Mouse (Mus musculus): ENCODE data around the gene Egln1. TPM values are rescaled to one million over a fixed set of nuclear protein-coding genes. Genes with fewer than 3 reads are reported as not detected.
A peak's percentile ranks its signal among the peaks of the same experiment; 100 is the strongest.

Egln1 gene
- total and polyA plus RNA-seq, 3 experiments = 47.1 to 55.0 TPM; not detected in 1

DNA sequence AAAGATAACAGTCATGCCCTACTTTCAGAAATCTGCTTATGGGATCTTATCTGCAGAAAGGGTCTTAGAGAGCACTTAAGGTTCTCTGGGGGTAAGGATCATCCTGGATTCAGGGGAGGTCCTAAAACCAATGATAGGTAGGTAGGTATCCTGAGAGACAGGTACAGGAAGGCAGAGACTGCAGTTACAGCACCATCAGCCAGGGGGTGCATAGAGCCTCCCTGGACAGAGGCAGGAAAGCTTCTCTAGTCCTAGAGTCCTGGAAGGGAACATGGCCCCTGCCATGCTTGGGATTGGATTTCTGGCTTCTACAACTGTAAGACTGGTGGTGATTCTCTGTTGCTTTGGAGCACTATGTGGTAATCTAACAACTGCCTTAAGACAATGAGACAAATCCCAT is 89.7 kb downstream of the Egln1 start:
- Histone ChIP-seq H3K4me3 (ENCODE audit: control insufficient read depth in 1 of 2, insufficient read depth in 1 of 2, low read depth in 2 of 2, low read length in 2 of 2) (no peak overlapping the region), H3K9me3 (replicated peaks; ENCODE audit: insufficient read depth, low read length) (no peaks in the 10 kb centered on the region), H3K9ac (ENCODE audit: control insufficient read depth, low read depth, low read length, poor library complexity, severe bottlenecking) (no peak overlapping the region), H3K36me3 (ENCODE audit: control insufficient read depth in 1 of 2, insufficient read depth in 2 of 2, low read length in 2 of 2) (peaks cover 17 to 19% of the 10 kb centered on the region in 2 experiments), H3K79me2 (ENCODE audit: control insufficient read depth, insufficient read depth, low read length, poor library complexity) (peaks cover 63% of the 10 kb centered on the region), H3K4me1 (ENCODE audit: control insufficient read depth in 1 of 2, insufficient read depth in 2 of 2, low read length in 2 of 2) (peaks cover 2 to 9% of the 10 kb centered on the region in 2 experiments; a peak in 3 of 4 replicates), H3K27me3 (ENCODE audit: control insufficient read depth in 1 of 2, insufficient read depth in 2 of 2, low read length in 2 of 2) (no peaks in the 10 kb centered on the region), H3K27ac (ENCODE audit: control insufficient read depth, low read depth, low read length) (no peak overlapping the region)
- TF ChIP-seq SMC3 (IDR thresholded peaks at IDR 0.05; ENCODE audit: low read depth, low read length) (peak; percentile 65), CTCF (IDR thresholded peaks at IDR 0.05 in 2 of 3, conservative IDR thresholded peaks at IDR 0.05 in 1 of 3; ENCODE audit: control insufficient read depth in 1 of 3, insufficient read depth in 1 of 3, low read depth in 2 of 3, low read length in 3 of 3, poor library complexity in 1 of 3, severe bottlenecking in 1 of 3) (peak; percentile 56 to 70 (median 62)), RAD21 (IDR thresholded peaks at IDR 0.05; ENCODE audit: low read depth, low read length) (peak; percentile 38), USF2 (IDR thresholded peaks at IDR 0.05; ENCODE audit: borderline replicate concordance in 1 of 2, insufficient read depth in 1 of 2, low read depth in 1 of 2, low read length in 2 of 2) (no peak)
- peak; percentile 57 for DNase-seq (ENCODE audit: low read depth, low spot score)

Other genes with a start within 250 kb of the Egln1 start
- 30.7 and 39.1 TPM in 2 replicates for gene Ttc13, start 227.3 kb downstream of the Egln1 start, total RNA-seq (2012; rRNA removed)
- gene Ttc13, start 227.3 kb downstream of the Egln1 start, polyA plus RNA-seq (2012; ENCODE audit: insufficient read depth in 1 of 2, insufficient read length in 2 of 2, low read depth in 1 of 2, low replicate concordance in 2 of 2, missing spikeins in 1 of 2) = 10 to 100 TPM in 1 of 2 experiments, not detected in 1; 34.0 TPM
- 11.3 and 11.9 TPM in 2 replicates for gene Arv1, start 227.2 kb downstream of the Egln1 start, total RNA-seq (2012; rRNA removed)
- gene Arv1, start 227.2 kb downstream of the Egln1 start, polyA plus RNA-seq (2012; ENCODE audit: insufficient read depth in 1 of 2, insufficient read length in 2 of 2, low read depth in 1 of 2, low replicate concordance in 2 of 2, missing spikeins in 1 of 2) = 10 to 100 TPM in 1 of 2 experiments, not detected in 1; 24.1 TPM
- 0.31 and 0.33 TPM in 2 replicates for gene Fam89a, start 197.5 kb downstream of the Egln1 start, total RNA-seq (2012; rRNA removed)
- 1 to 10 TPM in 1 of 2 experiments, not detected in 1; 1.8 TPM for gene Fam89a, start 197.5 kb downstream of the Egln1 start, polyA plus RNA-seq (2012; ENCODE audit: insufficient read depth in 1 of 2, insufficient read length in 2 of 2, low read depth in 1 of 2, low replicate concordance in 2 of 2, missing spikeins in 1 of 2)
- gene Trim67, start 156.2 kb downstream of the Egln1 start, total RNA-seq (2012; rRNA removed) = not detected in 2 replicates
- under 1 TPM in 1 of 2 experiments, not detected in 1; 0.06 TPM for gene Trim67, start 156.2 kb downstream of the Egln1 start, polyA plus RNA-seq (2012; ENCODE audit: insufficient read depth in 1 of 2, insufficient read length in 2 of 2, low read depth in 1 of 2, low replicate concordance in 2 of 2, missing spikeins in 1 of 2)
- 74.3 and 86.8 TPM in 2 replicates for gene Gnpat, start 86.3 kb downstream of the Egln1 start, total RNA-seq (2012; rRNA removed)
- gene Gnpat, start 86.3 kb downstream of the Egln1 start, polyA plus RNA-seq (2012; ENCODE audit: insufficient read depth in 1 of 2, insufficient read length in 2 of 2, low read depth in 1 of 2, low replicate concordance in 2 of 2, missing spikeins in 1 of 2) = 100 to 1,000 TPM; 117 to 637 TPM
- gene 2810004N23Rik, start 86.2 kb downstream of the Egln1 start, total RNA-seq (2012; rRNA removed) = 57.5 and 64.0 TPM in 2 replicates
- gene 2810004N23Rik, start 86.2 kb downstream of the Egln1 start, polyA plus RNA-seq (2012; ENCODE audit: insufficient read depth in 1 of 2, insufficient read length in 2 of 2, low read depth in 1 of 2, low replicate concordance in 2 of 2, missing spikeins in 1 of 2) = 10 to 100 TPM; 54.8 to 68.9 TPM
- 14.4 and 16.9 TPM in 2 replicates for gene Exoc8, start 51.6 kb downstream of the Egln1 start, total RNA-seq (2012; rRNA removed)
- 1 to 10 TPM in 1 of 2 experiments, not detected in 1; 9.5 TPM for gene Exoc8, start 51.6 kb downstream of the Egln1 start, polyA plus RNA-seq (2012; ENCODE audit: insufficient read depth in 1 of 2, insufficient read length in 2 of 2, low read depth in 1 of 2, low replicate concordance in 2 of 2, missing spikeins in 1 of 2)
- 23.2 and 27.2 TPM in 2 replicates for gene Sprtn, start 51.4 kb downstream of the Egln1 start, total RNA-seq (2012; rRNA removed)
- 10 to 100 TPM in 1 of 2 experiments, not detected in 1; 31.8 TPM for gene Sprtn, start 51.4 kb downstream of the Egln1 start, polyA plus RNA-seq (2012; ENCODE audit: insufficient read depth in 1 of 2, insufficient read length in 2 of 2, low read depth in 1 of 2, low replicate concordance in 2 of 2, missing spikeins in 1 of 2)
- 99.2 and 160 TPM in 2 replicates for gene Tsnax, start 63.7 kb upstream of the Egln1 start, total RNA-seq (2012; rRNA removed)
- gene Tsnax, start 63.7 kb upstream of the Egln1 start, polyA plus RNA-seq (2012; ENCODE audit: insufficient read depth in 1 of 2, insufficient read length in 2 of 2, low read depth in 1 of 2, low replicate concordance in 2 of 2, missing spikeins in 1 of 2) = 100 to 1,000 TPM in 1 of 2 experiments, not detected in 1; 105 TPM
- 1.1 and 2.2 TPM in 2 replicates for gene Disc1, start 104.9 kb upstream of the Egln1 start, total RNA-seq (2012; rRNA removed)
- gene Disc1, start 104.9 kb upstream of the Egln1 start, polyA plus RNA-seq (2012; ENCODE audit: insufficient read depth in 1 of 2, insufficient read length in 2 of 2, low read depth in 1 of 2, low replicate concordance in 2 of 2, missing spikeins in 1 of 2) = under 1 TPM in 1 of 2 experiments, not detected in 1; 0.75 TPM